Mouse (Mus musculus): ENCODE data around the gene Cryzl1.

The Cryzl1 gene

DNA sequence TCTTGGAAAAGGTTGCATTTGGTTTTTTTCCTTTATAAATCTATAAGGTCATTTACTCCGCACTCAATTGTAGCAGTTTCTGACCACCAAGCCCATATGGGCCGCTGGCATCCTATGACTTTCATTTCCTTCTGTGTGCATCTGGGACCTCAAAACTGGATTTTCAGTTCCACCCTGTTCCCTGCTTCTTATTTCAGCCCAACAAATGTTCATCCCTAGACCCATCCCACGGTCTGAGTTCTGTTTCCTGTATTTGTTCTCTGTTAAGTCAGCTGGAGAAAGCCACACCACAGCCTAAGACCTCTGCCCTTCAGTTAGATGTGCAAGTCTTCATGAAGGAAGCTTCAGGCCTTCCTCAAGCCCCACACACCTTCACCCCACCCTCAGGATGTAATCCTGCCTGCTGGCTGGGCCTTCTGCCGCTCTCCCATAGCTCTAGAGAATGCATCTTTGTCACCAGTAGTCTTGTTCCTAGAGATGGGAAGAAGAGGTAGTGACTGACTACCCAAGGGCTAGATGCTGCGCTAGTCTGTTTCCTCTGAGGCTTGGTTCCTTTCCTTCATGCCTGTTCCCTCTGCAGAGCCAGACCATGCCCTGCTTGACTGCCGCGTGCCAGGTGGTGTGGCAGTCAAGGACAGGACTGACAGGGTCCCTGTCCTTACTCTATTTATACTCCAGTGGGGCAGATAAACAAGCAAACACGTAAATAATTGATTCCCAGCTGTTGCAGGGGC lies 11.6 kb upstream of the Cryzl1 start:
- DNase-seq (ENCODE audit: low spot score), result no peak

DNA sequence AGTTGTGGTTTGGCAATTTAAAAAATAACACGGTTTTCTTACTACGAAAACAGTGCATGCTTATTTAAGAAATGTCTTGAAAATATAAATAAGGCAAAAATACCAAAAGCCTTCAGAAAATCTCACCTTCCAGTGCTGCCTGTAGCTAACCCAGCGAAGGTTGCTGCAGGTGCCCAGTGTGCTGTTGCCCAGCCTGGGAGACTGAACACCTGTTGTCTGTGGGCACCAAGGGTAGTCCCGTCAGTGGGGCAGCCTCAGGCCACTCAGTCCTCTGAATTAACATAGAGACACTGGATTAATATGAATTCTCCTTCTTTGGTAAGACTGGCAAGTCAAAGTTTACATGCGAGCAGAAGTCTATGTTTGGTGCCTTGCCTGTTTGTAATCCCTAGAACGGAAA lies 9.7 kb upstream of the Cryzl1 start:
- DNase-seq (ENCODE audit: low spot score), result no peak

DNA sequence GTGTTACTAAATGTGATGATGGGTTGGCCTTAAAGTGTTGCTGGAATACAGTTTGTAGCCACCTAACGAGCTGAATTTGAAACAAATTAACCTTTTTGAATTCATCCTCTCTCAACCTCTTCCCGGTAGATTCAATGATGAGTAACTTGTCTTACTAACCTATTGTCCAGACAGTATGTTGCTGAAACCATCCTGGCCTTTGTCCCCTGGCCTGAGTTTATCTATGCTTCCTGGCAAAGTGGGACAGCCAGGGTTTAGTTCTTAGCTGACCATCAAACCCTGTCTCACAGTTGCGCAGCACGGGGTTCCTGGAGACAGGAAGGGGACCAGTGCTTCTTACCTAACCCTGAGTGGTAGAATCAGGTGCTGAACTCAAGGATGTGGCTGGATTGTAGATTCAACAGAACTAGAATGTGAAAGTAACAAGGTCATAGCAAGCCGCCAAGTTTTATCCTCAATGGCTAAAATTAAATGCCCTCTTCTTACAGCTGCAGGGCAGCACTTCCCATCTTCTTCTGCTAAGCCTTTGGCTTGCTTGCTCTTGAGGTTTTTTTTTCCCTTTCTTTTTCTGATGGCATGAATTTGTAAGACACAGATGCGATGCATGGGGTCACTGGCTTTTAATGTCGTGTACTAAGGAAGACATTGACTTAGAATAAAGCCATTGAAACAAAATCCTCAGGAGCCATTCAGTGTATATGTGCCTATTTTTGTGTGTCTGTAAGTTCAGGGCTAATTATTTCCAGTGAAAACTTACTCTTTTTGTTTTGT lies 7.5 kb upstream of the Cryzl1 start:
- no peak for DNase-seq (ENCODE audit: low spot score)

GRCm38 (mm10) chr16:91734771-91735170 lies 6.0 kb upstream of the Cryzl1 start:
- no peak for DNase-seq (ENCODE audit: low spot score)

DNA sequence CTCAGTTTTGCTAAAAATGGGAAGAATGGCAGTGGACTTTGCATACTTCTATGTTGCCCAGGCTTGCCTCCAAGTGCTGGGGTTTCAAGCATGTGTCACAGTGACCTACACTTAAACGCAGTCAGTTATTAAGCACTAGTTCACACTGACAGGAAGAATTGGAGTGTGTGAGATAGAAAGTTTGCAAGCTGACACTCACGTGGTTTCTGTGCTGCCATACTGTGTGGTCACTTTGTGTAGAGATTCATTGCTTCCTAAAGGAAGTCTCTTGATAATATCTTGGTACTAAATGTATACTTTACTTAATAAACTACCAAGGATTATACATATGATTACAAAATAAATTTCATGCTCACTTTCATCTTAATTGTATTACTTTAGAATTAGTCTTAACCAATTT lies 4.0 kb upstream of the Cryzl1 start:
- no peak for DNase-seq (ENCODE audit: low spot score)

- DNase-seq (ENCODE audit: low spot score), result peak; percentile 38
Measured at GRCm38 (mm10) chr16:91730446-91730845, 1.7 kb upstream of the Cryzl1 start.

DNA sequence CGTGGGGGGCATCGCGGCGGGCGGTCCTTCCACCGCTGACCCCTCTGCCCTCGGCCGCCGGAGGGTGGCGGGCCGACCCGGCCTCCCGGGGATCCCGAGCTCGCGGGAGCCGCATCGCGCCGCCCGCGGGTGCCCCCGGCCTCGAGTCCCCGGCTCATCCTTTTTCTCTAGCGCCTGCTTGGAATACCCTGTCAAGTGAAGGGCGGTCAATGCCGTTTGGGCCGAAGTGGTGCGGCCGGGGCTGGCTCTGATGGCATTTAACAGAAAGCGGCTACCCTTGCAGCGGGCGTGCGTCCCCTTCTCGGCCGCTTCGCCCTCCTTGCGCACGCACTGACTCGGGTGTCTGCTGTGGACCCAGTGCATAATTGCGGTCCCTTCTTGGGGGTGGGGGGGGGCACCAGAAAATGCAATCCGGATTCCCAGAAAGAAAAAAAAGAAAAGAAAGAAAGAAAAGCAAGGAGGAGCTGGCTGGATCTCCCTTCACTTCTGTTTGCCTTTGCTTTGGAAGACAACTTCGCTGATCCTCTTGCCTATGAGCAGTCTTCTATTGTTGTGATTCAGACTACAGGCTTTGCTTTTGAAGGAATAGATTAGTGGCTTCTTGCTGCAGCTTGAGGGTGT lies 1.2 kb upstream of the Cryzl1 start:
- DNase-seq (ENCODE audit: low spot score), result peak; percentile 75

DNA sequence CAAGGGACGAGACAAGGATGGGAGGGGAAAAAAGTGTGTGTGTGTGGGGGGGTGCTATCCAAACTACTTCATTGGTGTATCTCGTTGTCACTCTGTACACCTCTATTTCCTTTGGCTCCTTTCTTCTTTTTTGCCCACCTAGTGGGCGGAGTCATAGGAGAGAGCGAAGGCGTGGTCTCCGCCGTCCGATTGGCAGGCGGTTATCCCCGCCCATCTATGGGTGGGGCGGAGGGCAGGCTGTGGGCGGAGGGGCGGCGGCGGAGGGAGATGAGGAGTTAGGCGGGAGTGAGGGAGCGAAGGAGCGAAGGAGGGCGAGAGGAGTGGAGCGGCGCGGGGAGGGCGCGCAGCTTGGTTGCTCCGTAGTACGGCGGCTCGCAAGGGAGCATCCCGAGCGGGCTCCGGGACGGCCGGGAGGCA lies 299 bp upstream of the Cryzl1 start, which contains the start of gene Itsn1:
Itsn1 (plus strand) TSS at position 216 of the 417 bp plus-strand sequence.
- peak; percentile 98 for DNase-seq (ENCODE audit: low spot score)

DNA sequence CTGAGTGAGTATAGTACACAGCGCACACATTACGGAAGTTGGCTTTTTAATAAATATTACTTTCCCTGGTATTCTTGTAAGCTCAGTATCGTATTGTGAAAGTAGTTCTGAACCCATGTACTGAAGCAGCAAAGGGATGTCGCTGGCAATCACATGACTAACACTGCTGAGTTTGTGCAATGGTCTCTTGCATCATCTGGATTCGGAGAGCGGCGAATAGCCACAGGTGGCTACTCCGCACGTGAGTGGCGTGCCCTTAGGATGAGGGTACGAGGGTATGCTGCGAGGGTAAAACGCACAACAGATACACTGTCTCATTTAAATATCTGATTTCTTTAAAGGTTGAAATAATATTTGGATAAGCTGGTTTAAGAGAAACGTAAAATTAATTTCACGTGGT lies 1.3 kb downstream of the Cryzl1 start:
- DNase-seq (ENCODE audit: low spot score), result no peak

DNA sequence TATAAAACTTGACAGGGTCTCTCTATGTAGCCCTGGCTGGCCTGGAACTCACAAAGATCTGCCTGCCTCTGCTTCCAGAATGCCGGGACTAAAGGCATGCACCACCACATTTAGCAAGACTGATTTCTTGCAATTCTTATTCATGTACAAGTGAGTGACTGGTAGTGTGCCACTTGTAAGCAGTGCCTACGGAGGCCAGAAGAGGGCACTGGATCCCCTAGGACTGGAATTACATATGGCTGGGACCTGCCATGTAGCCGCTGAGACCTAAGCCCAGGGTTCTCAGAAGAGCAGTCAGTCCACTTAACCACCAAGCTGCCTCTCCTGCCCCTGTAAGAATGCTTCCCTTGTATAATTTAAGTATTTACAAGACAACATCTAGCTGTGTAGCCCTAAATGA lies 4.5 kb downstream of the Cryzl1 start:
- peak; percentile 77 for DNase-seq (ENCODE audit: low spot score)

DNA sequence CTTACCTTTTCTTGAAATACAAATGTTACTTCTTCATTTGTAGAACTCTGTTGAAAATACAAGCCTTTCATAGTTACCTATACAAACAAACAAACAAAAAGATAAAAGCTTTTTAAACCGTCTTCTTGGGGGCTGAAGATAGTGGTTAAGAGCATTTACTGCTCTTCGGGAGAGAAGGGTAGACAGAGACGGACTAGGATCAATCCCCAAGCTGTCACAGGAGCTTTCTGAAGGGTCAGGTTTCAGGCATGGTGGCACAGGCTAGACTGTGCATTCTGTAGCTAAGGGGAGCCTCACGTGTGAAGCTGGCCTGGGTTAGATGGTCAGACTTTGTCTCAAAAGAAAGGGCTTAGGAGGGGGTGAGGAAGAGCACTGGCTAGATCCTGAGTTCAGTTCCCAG lies 11.4 kb downstream of the Cryzl1 start:
- DNase-seq (ENCODE audit: low spot score), result no peak

GRCm38 (mm10) chr16:91716927-91717349 lies 11.8 kb downstream of the Cryzl1 start:
- DNase-seq (ENCODE audit: low spot score), result peak; percentile 52

DNA sequence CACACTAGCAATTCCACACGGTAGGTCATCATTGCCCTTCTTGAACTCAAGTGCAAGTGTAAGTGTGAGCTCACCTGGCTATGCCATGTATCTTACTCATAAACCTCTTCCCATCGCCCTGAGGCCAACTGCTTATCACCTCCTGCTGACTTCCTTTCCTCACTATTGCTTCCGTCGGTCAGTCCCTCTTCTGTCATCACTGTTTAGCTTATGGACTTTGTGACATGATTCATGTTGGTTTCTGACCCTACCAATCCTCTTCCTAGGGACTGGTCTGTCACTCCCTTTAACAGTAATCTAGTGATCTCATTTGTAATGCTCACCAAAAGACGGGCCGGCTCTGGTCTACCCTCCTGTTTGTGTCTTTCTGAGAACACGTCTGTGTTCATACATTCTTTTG lies 18.5 kb downstream of the Cryzl1 start:
- DNase-seq (ENCODE audit: low spot score), result no peak

GRCm38 (mm10) chr16:91704603-91705340 lies 24.0 kb downstream of the Cryzl1 start:
- DNase-seq (ENCODE audit: low spot score), result peak; percentile 40

- DNase-seq (ENCODE audit: low spot score), result no peak
Measured at GRCm38 (mm10) chr16:91702771-91703188, 26.0 kb downstream of the Cryzl1 start.

DNA sequence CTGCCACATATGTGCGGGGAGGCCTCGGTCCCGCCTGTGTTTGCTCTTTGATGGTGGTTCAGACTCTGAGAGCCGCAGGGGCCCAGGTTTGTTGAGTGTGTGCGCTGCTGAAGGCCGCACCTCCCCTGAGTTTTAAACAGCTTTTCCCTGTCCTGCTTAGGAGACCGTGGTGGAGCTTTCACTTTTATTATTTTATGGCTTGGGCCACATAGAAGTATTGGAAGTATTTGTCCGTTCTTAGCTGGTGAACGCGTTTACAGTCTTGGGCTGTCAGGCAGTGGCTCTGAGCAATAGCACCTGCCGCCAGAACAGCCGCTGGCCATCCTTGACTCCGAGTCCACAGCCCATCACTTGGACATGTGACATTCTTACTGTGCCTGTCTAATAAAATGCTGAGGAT lies 26.9 kb downstream of the Cryzl1 start:
- DNase-seq (ENCODE audit: low spot score), result no peak

DNA sequence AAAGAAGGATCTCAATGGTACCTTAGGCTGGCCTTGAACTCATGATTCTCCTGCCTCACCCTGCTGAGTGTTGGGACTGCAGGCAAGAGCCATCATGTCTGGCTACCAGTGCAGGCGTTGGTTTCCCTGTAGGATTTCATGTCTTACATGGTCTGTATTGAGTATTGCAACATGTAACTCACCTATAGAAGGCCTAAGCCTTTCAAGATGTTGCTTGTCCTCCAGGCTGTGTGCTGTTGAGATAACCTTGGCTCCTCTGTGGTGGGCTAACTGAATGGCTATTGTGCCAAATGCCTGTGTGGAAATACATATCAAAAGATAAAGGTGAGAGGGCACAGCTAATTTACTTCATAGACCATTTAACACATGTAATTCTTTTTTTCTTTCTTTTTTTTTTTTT lies 29.8 kb downstream of the Cryzl1 start:
- DNase-seq (ENCODE audit: low spot score), result no peak

DNA sequence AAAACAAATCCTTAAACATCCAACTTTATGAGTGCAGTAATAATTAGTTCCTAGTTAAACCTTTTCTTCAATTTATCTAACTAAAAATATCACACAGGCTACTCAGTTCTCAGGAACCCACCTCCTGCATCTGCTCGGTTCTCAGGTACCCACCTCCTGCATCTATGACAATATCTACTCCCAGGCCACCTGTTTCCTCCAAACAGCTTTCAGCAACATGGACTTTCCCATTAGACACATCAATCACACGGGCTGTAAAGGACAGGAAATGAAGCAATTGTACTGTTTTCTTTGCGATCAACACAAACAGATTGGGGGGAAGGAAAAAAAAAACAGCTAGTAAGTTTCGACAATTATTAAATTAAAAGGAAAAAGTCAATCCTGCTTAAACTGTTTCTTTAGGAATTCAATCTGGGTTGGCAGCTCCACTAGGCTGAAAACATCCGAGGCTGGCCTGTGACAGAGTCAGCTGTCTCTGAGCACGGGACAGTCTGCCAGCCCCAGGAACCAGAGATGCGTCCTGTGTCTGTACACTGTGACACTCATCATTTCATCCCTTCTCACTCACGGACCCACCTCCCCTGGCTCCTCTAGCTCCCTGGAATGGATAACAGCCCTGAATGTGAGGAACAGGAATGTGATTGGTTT lies 33.5 kb downstream of the Cryzl1 start:
- DNase-seq (ENCODE audit: low spot score), result no peak

GRCm38 (mm10) chr16:91694455-91695084 lies 34.2 kb downstream of the Cryzl1 start:
- DNase-seq (ENCODE audit: low spot score), result peak; percentile 93

- no peak for DNase-seq (ENCODE audit: low spot score)
Measured at GRCm38 (mm10) chr16:91689791-91690190, 39.0 kb downstream of the Cryzl1 start.

Measured in embryo, embryonic 10 days (tissue).